Mouse (Mus musculus): ENCODE measurements around the gene Gsdma. TPM values are rescaled to one million over a fixed set of nuclear protein-coding genes. Genes with fewer than 3 reads are reported as not detected.

Gene Gsdma
- polyA plus RNA-seq, 1 experiment from 2014 or later: 0.05 TPM

GRCm38 (mm10) chr11:98682811-98683210 is 18.7 kb downstream of the Gsdma start:
- H3K4me1 ChIP-seq (ENCODE audit: control insufficient read depth, insufficient read depth, low read length): peaks cover 4% of the 10 kb centered on the region; the same call in 1 of the 2 replicates
- no peaks in the 10 kb centered on the region for H3K27me3 ChIP-seq (ENCODE audit: control insufficient read depth, insufficient read depth, low read length)
- WGBS: under 1% methylated on average over 23 of the region's 23 CpGs
- H3K36me3 ChIP-seq (ENCODE audit: control insufficient read depth, insufficient read depth, low read length): peaks cover 17% of the 10 kb centered on the region; the same call in 1 of the 2 replicates
- H3K4me2 ChIP-seq (ENCODE audit: low read depth, severe bottlenecking): peak overlapping the region; percentile 76
- H3K4me3 ChIP-seq (ENCODE audit: low read depth, low read length): peak overlapping the region; percentile 97
- ATAC-seq (ENCODE audit: insufficient number of reproducible peaks, low FRiP score, low TSS enrichment, low read depth) (no peak), DNase-seq (ENCODE audit: low spot score) (no peak)
- peak overlapping the region; percentile 92 for H3K9ac ChIP-seq (ENCODE audit: low read length)
- no peaks in the 10 kb centered on the region for H3K9me3 ChIP-seq (ENCODE audit: control insufficient read depth, low read length)
- H3K27ac ChIP-seq (replicated peaks; ENCODE audit: low read depth, low read length): 0 out of 2 replicates have a peak overlapping the region, but pooled peaks have one; percentile 39

- H3K9me3 ChIP-seq (ENCODE audit: control insufficient read depth, low read length): no peaks in the 10 kb centered on the region
- no peak overlapping the region for H3K27ac ChIP-seq (replicated peaks; ENCODE audit: low read depth, low read length)
- DNase-seq (ENCODE audit: low spot score) (no peak), ATAC-seq (ENCODE audit: insufficient number of reproducible peaks, low FRiP score, low TSS enrichment, low read depth) (no peak)
- H3K4me2 ChIP-seq (ENCODE audit: low read depth, severe bottlenecking): no peak overlapping the region
- H3K36me3 ChIP-seq (ENCODE audit: control insufficient read depth, insufficient read depth, low read length): peaks cover 26% of the 10 kb centered on the region; the same call in 1 of the 2 replicates
- no peak overlapping the region; the same call in 1 of the 2 replicates for H3K9ac ChIP-seq (ENCODE audit: low read length)
- no peaks in the 10 kb centered on the region for H3K27me3 ChIP-seq (ENCODE audit: control insufficient read depth, insufficient read depth, low read length)
- H3K4me1 ChIP-seq (ENCODE audit: control insufficient read depth, insufficient read depth, low read length): peaks cover 4% of the 10 kb centered on the region; the same call in 1 of the 2 replicates
- no peak overlapping the region for H3K4me3 ChIP-seq (ENCODE audit: low read depth, low read length)
- 94% methylated on average over 9 of the region's 9 CpGs for WGBS
These were observed 21.5 kb downstream of the Gsdma start for GRCm38 (mm10) chr11:98685642-98686041.

GRCm38 (mm10) chr11:98686976-98687375 is 22.8 kb downstream of the Gsdma start:
- WGBS: 88% methylated on average over 4 of the region's 4 CpGs
- Histone ChIP-seq H3K27ac (replicated peaks; ENCODE audit: low read depth, low read length) (no peak overlapping the region), H3K4me3 (ENCODE audit: low read depth, low read length) (no peak overlapping the region), H3K9me3 (ENCODE audit: control insufficient read depth, low read length) (no peaks in the 10 kb centered on the region), H3K9ac (ENCODE audit: low read length) (no peak overlapping the region), H3K4me1 (ENCODE audit: control insufficient read depth, insufficient read depth, low read length) (peaks cover 4% of the 10 kb centered on the region; the same call in 1 of the 2 replicates), H3K27me3 (ENCODE audit: control insufficient read depth, insufficient read depth, low read length) (no peaks in the 10 kb centered on the region), H3K4me2 (ENCODE audit: low read depth, severe bottlenecking) (no peak overlapping the region), H3K36me3 (ENCODE audit: control insufficient read depth, insufficient read depth, low read length) (peaks cover 35% of the 10 kb centered on the region; the same call in 1 of the 2 replicates)
- no peak for DNase-seq (ENCODE audit: low spot score)
- ATAC-seq (ENCODE audit: insufficient number of reproducible peaks, low FRiP score, low TSS enrichment, low read depth): no peak

- ATAC-seq (ENCODE audit: insufficient number of reproducible peaks, low FRiP score, low TSS enrichment, low read depth) (no peak), DNase-seq (ENCODE audit: low spot score) (no peak)
- Histone ChIP-seq H3K4me2 (ENCODE audit: low read depth, severe bottlenecking) (no peak overlapping the region), H3K9ac (ENCODE audit: low read length) (no peak overlapping the region), H3K27me3 (ENCODE audit: control insufficient read depth, insufficient read depth, low read length) (no peaks in the 10 kb centered on the region), H3K4me3 (ENCODE audit: low read depth, low read length) (no peak overlapping the region), H3K9me3 (ENCODE audit: control insufficient read depth, low read length) (no peaks in the 10 kb centered on the region), H3K36me3 (ENCODE audit: control insufficient read depth, insufficient read depth, low read length) (peaks cover 36% of the 10 kb centered on the region; the same call in 1 of the 2 replicates), H3K27ac (replicated peaks; ENCODE audit: low read depth, low read length) (no peak overlapping the region), H3K4me1 (ENCODE audit: control insufficient read depth, insufficient read depth, low read length) (peaks cover 4% of the 10 kb centered on the region; the same call in 1 of the 2 replicates)
- WGBS: 92% methylated on average over 8 of the region's 8 CpGs
These were observed 23.9 kb downstream of the Gsdma start for GRCm38 (mm10) chr11:98688009-98688408.

- Histone ChIP-seq H3K4me3 (ENCODE audit: low read depth, low read length) (no peak overlapping the region), H3K36me3 (ENCODE audit: control insufficient read depth, insufficient read depth, low read length) (peaks cover 35% of the 10 kb centered on the region; the same call in 1 of the 2 replicates), H3K9me3 (ENCODE audit: control insufficient read depth, low read length) (no peaks in the 10 kb centered on the region), H3K4me1 (ENCODE audit: control insufficient read depth, insufficient read depth, low read length) (no peaks in the 10 kb centered on the region), H3K4me2 (ENCODE audit: low read depth, severe bottlenecking) (no peak overlapping the region), H3K27me3 (ENCODE audit: control insufficient read depth, insufficient read depth, low read length) (no peaks in the 10 kb centered on the region), H3K9ac (ENCODE audit: low read length) (no peak overlapping the region), H3K27ac (replicated peaks; ENCODE audit: low read depth, low read length) (no peak overlapping the region)
- ATAC-seq (ENCODE audit: insufficient number of reproducible peaks, low FRiP score, low TSS enrichment, low read depth): no peak
- 74% methylated on average over 13 of the region's 13 CpGs for WGBS
- no peak for DNase-seq (ENCODE audit: low spot score)
These were observed 29.1 kb downstream of the Gsdma start for GRCm38 (mm10) chr11:98693201-98693600.

GRCm38 (mm10) chr11:98693746-98694145 is 29.6 kb downstream of the Gsdma start:
- Histone ChIP-seq H3K4me1 (ENCODE audit: control insufficient read depth, insufficient read depth, low read length) (no peaks in the 10 kb centered on the region), H3K4me2 (ENCODE audit: low read depth, severe bottlenecking) (no peak overlapping the region), H3K27me3 (ENCODE audit: control insufficient read depth, insufficient read depth, low read length) (no peaks in the 10 kb centered on the region), H3K9me3 (ENCODE audit: control insufficient read depth, low read length) (no peaks in the 10 kb centered on the region), H3K36me3 (ENCODE audit: control insufficient read depth, insufficient read depth, low read length) (peaks cover 33% of the 10 kb centered on the region; the same call in 1 of the 2 replicates), H3K4me3 (ENCODE audit: low read depth, low read length) (no peak overlapping the region), H3K9ac (ENCODE audit: low read length) (no peak overlapping the region), H3K27ac (replicated peaks; ENCODE audit: low read depth, low read length) (no peak overlapping the region)
- ATAC-seq (ENCODE audit: insufficient number of reproducible peaks, low FRiP score, low TSS enrichment, low read depth) (no peak), DNase-seq (ENCODE audit: low spot score) (no peak)
- WGBS: 95% methylated on average over 8 of the region's 9 CpGs

- H3K9me3 ChIP-seq (ENCODE audit: control insufficient read depth, low read length): no peaks in the 10 kb centered on the region
- H3K27ac ChIP-seq (replicated peaks; ENCODE audit: low read depth, low read length): no peak overlapping the region
- H3K9ac ChIP-seq (ENCODE audit: low read length): no peak overlapping the region
- H3K36me3 ChIP-seq (ENCODE audit: control insufficient read depth, insufficient read depth, low read length): peaks cover 33% of the 10 kb centered on the region; the same call in 1 of the 2 replicates
- no peak overlapping the region for H3K4me2 ChIP-seq (ENCODE audit: low read depth, severe bottlenecking)
- no peaks in the 10 kb centered on the region for H3K4me1 ChIP-seq (ENCODE audit: control insufficient read depth, insufficient read depth, low read length)
- DNase-seq (ENCODE audit: low spot score) (no peak), ATAC-seq (ENCODE audit: insufficient number of reproducible peaks, low FRiP score, low TSS enrichment, low read depth) (no peak)
- no peaks in the 10 kb centered on the region for H3K27me3 ChIP-seq (ENCODE audit: control insufficient read depth, insufficient read depth, low read length)
- no peak overlapping the region for H3K4me3 ChIP-seq (ENCODE audit: low read depth, low read length)
- WGBS: 92% methylated on average over 9 of the region's 9 CpGs
These were observed 30.1 kb downstream of the Gsdma start for GRCm38 (mm10) chr11:98694301-98694700.

GRCm38 (mm10) chr11:98695408-98695807 is 31.3 kb downstream of the Gsdma start:
- H3K9ac ChIP-seq (ENCODE audit: low read length): no peak overlapping the region
- 73% methylated on average over 14 of the region's 14 CpGs for WGBS
- no peaks in the 10 kb centered on the region for H3K9me3 ChIP-seq (ENCODE audit: control insufficient read depth, low read length)
- ATAC-seq (ENCODE audit: insufficient number of reproducible peaks, low FRiP score, low TSS enrichment, low read depth) (no peak), DNase-seq (ENCODE audit: low spot score) (no peak)
- no peak overlapping the region for H3K27ac ChIP-seq (replicated peaks; ENCODE audit: low read depth, low read length)
- no peak overlapping the region for H3K4me2 ChIP-seq (ENCODE audit: low read depth, severe bottlenecking)
- H3K4me1 ChIP-seq (ENCODE audit: control insufficient read depth, insufficient read depth, low read length): no peaks in the 10 kb centered on the region
- H3K36me3 ChIP-seq (ENCODE audit: control insufficient read depth, insufficient read depth, low read length): peaks cover 32% of the 10 kb centered on the region; the same call in 1 of the 2 replicates
- H3K4me3 ChIP-seq (ENCODE audit: low read depth, low read length): no peak overlapping the region
- no peaks in the 10 kb centered on the region for H3K27me3 ChIP-seq (ENCODE audit: control insufficient read depth, insufficient read depth, low read length)

All from limb, embryonic 11.5 days (tissue).